Mouse (Mus musculus) pancreas, adult 10 weeks (tissue): ENCODE measurements around the gene H2bfm. TPM values are rescaled to one million over a fixed set of nuclear protein-coding genes. Genes with fewer than 3 reads are reported as not detected.

Experiments used
- polyA plus RNA-seq: library from polyadenylated mRNA; stranded (reverse); fragments of 350-450 nt; fragmentation: Illumina TruSeq; extraction: RNeasy Lipid Tissue Mini Kit (QIAGEN cat#74804); gene quantifications from one replicate; pipeline ENCODE4 v1.2.3, GENCODE M21; 2015; ENCODE audit warnings: low read depth, low replicate concordance; ENCODE audit not compliant: insufficient read depth

Gene H2bfm
- polyA plus RNA-seq = not detected

DNA sequence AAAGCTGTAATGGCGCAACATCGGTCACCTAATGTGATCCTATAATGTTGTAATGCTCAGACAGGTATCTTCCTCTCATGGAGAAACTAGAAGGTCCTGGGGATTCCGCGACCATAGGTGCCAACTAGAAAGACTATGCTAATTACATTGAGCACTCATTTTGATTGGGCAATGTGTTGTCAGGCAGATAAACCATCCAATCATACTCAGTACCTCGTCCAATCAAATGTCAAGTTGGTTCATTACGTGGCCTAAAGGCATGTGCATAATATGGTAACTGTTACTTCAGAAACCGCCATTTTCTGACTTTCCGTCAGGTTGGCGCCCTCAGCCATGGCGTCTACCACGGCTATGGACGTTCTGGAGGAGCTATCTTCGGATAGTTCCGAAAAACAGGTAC, at the start of gene H2bfm:
Gene H2bfm, plus strand, starts transcription at position 295 of the 400 bp plus-strand sequence.

DNA sequence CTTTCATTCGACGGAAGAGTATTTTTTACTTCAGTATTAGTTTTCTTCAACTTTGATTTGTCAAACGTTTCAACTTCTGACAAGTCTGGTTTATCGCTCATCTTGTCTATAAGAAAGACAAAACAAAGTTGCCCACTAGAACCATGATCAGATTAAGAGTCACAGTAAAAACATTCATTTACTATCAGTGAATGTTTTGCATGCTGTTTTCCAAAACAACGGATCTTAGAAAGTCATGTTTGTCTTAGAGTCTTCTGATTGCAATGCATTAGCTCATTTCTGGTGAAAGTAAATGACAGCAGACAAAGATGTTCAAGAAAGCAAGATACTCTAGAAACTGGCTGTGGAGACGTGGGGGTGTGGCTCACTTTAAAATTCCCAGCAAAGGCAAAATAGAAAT, 48.3 kb downstream of the H2bfm start, which contains the start of gene Tmsb15b2:
Gene Tmsb15b2, minus strand, starts transcription at position 101 of the 400 bp plus-strand sequence.

DNA sequence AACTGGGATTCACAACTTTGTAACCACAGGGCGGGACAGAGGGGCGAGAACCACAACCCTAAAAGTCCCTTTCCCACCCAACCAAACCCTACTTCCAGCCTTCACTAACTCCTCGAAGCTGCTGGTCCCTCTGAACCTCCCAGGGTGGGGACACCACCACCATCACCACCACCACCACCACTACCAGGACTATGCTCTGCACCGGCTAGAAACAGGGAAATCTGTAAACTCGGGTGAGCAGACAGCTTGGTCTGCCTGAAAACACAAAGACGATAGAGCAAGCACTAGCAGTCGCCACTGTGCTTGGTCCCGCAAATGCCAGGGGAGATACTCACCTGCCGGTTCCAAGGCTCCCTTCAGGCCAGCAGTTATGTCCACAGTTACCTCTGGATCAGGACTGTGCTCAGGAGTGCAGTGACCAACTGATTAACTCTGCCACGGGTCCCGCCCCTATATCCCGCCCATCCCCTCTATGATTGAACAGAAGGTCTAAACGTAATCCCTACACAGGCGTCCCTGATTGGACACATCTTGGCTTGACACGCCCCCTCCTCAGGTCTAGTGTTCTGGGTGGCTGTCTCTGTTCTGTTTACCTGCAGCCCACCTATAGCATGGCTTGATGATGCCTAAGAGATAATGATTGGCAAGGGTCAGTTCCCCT, 49.4 kb downstream of the H2bfm start, which contains the start of the genes Tmsb15l and Tmsb15b1:
Gene Tmsb15l, minus strand, starts transcription at position 446 of the 661 bp plus-strand sequence.
Gene Tmsb15b1, minus strand, starts transcription at position 451 of the 661 bp plus-strand sequence.

Other genes starting within 250 kb of the H2bfm start
- gene Tceal1, start 219.3 kb upstream of the H2bfm start, polyA plus RNA-seq = 1.6 TPM
- gene Morf4l2, start 183.6 kb upstream of the H2bfm start, polyA plus RNA-seq = 81.2 TPM
- gene Glra4, start 147.2 kb upstream of the H2bfm start, polyA plus RNA-seq = not detected
- 3.3 TPM for gene Plp1, start 104.7 kb upstream of the H2bfm start, polyA plus RNA-seq
- not detected for gene Rab9b, start 58.6 kb upstream of the H2bfm start, polyA plus RNA-seq
- 31.8 TPM for gene Tmsb15b2, start 48.2 kb downstream of the H2bfm start, polyA plus RNA-seq
- gene Tmsb15l, start 49.5 kb downstream of the H2bfm start, polyA plus RNA-seq = 2.5 TPM
- 6.7 TPM for gene Tmsb15b1, start 49.5 kb downstream of the H2bfm start, polyA plus RNA-seq
- gene Zcchc18, start 65.8 kb downstream of the H2bfm start, polyA plus RNA-seq = 3.7 TPM
- 1.5 TPM for gene Slc25a53, start 111.0 kb downstream of the H2bfm start, polyA plus RNA-seq
- 1.1 TPM for gene Fam199x, start 122.3 kb downstream of the H2bfm start, polyA plus RNA-seq
- not detected for gene Esx1, start 194.8 kb downstream of the H2bfm start, polyA plus RNA-seq